Mouse (Mus musculus) spleen, adult 2 months (tissue): ENCODE measurements around the gene Rae1.

Experiments
- CTCF ChIP-seq: fragments of 200-500 bp; IDR thresholded peaks from 2 replicates; pipeline ENCODE4 v1.5.1; 2011; ENCODE audit warnings: mild to moderate bottlenecking, inconsistent platforms; ENCODE audit not compliant: insufficient read depth, insufficient read length, insufficient replicate concordance; ENCODE audit errors: extremely low read depth
- POLR2A ChIP-seq: fragments of 200-500 bp; IDR thresholded peaks from 2 replicates; pipeline ENCODE4 v1.6.1; 2011; ENCODE audit warnings: low read depth, low read length, inconsistent platforms

DNA sequence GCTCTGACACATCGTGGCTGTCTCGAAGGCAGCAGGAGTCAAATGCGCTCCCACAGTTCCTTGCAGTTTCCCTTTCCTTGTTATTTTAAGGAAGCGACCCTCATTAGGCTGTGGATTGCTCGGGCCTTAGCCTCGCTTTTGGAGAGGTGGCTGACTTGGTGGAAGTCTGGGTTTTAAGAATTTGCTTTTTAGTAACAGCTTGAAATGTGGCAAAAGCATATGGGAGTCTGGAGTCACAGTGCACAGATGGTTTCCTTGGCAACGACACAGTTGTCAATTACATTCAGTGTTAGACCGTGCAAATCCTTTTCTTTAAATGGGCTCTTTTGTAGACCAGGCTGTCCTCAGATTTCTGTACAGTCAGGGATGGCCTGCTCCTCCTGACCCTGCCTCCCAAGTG, 1.0 kb downstream of the Rae1 start:
- TF ChIP-seq CTCF: no peak
- no peak for TF ChIP-seq POLR2A
